Mouse (Mus musculus) testis, adult 2 months (tissue): Measurements from ENCODE around the gene Gm21060. TPM values are rescaled to one million over a fixed set of nuclear protein-coding genes. Genes with fewer than 3 reads are reported as not detected.
"Not testable (repeated sequence)": the region's sequence is repeated elsewhere in the genome, so short reads cannot be mapped to it uniquely, and the experiment has no call there.

Source experiments
- H3K27ac ChIP-seq: fragments of 200-500 bp; 2 replicates; pipeline ENCODE4 v1.5.1; 2012; ENCODE audit warnings: low read depth, low read length; ENCODE audit not compliant: control insufficient read depth, insufficient read depth
- H3K27me3 ChIP-seq: fragments of 200-500 bp; 2 replicates; pipeline ENCODE4 v1.6.1; 2012; ENCODE audit warnings: mild to moderate bottlenecking, low read length, moderate library complexity; ENCODE audit not compliant: control insufficient read depth, insufficient read depth
- H3K36me3 ChIP-seq: fragments of 200-500 bp; 2 replicates; pipeline ENCODE4 v1.6.1; 2012; ENCODE audit warnings: mild to moderate bottlenecking, low read length; ENCODE audit not compliant: control insufficient read depth, insufficient read depth
- H3K4me1 ChIP-seq: fragments of 200-500 bp; 2 replicates; pipeline ENCODE4 v1.6.1; 2012; ENCODE audit warnings: low read length; ENCODE audit not compliant: control insufficient read depth, insufficient read depth
- H3K4me3 ChIP-seq: fragments of 200-500 bp; 2 replicates; pipeline ENCODE4 v1.5.1; 2012; ENCODE audit warnings: low read depth, mild to moderate bottlenecking, low read length, moderate library complexity, mixed read lengths; ENCODE audit not compliant: control insufficient read depth
- CTCF ChIP-seq: fragments of 200-500 bp; IDR thresholded peaks from 2 replicates; pipeline ENCODE4 v1.5.1; 2012; ENCODE audit warnings: low read depth, mild to moderate bottlenecking, inconsistent platforms, low read length, moderate library complexity; ENCODE audit not compliant: control insufficient read depth, insufficient read depth, insufficient replicate concordance
- POLR2A ChIP-seq: fragments of 200-500 bp; IDR thresholded peaks from 2 replicates; pipeline ENCODE4 v1.6.1; 2012; ENCODE audit warnings: low read depth, mild to moderate bottlenecking, inconsistent platforms, low read length, moderate library complexity; ENCODE audit not compliant: control insufficient read depth
- polyA plus RNA-seq: library from polyadenylated mRNA; depleted of rRNA; stranded (reverse); fragments of >200 nt; gene quantifications from 2 replicates; pipeline ENCODE4 v1.2.3, GENCODE M21; 2012; rRNA removed

Gm21060 gene
- not detected in 2 replicates for polyA plus RNA-seq

DNA sequence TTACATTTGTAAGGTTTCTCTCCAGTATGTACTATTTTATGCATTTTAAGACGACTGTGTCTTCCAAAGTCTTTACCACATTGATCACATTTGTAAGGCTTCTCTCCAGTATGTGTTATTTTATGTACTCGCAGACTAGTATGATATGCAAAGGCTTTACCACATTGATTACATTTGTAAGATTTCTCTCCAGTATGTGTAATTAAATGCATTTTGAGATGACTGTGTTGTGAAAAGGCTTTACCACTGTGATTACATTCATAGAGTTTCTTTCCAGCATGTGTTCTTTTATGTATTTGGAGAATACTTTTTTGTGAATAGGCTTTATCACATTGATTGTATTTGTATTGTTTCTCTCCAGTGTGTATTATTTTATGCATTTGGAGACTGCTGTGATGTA is at the start of gene Gm21060:
Gm21060 (minus strand) TSS at position 101 of the 400 bp plus-strand sequence.
- no peaks in the 10 kb centered on the region for H3K36me3 ChIP-seq
- no peak within 1 kb of the TSS for H3K4me3 ChIP-seq
- H3K4me1 ChIP-seq = no peaks in the 10 kb centered on the region
- no peak for TF ChIP-seq CTCF
- TF ChIP-seq POLR2A = no peak
- H3K27ac ChIP-seq = no peak within 1 kb of the TSS
- H3K27me3 ChIP-seq = no peaks in the 10 kb centered on the region

DNA sequence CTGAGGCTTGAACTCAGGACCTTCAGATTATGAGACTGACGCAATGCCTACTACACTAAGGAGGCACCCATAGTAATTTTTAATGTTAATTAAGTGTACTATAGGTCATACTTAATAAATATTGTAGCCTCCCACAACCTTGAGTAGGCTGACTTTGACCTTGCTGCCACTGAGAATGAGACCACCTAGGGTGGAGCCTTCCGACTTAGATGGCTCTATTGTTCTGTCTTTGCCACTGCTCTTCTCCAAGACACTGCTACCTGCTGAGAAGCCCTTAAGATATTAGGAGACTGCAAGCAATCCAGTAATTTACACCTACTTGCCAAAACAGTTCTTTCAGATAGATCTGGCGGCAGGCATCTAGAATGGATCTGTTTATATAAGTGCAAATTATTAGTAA is 24.0 kb upstream of the Gm21060 start:
- H3K36me3 ChIP-seq, H3K4me3 ChIP-seq, H3K4me1 ChIP-seq, H3K27me3 ChIP-seq, H3K27ac ChIP-seq: not testable (repeated sequence)

DNA sequence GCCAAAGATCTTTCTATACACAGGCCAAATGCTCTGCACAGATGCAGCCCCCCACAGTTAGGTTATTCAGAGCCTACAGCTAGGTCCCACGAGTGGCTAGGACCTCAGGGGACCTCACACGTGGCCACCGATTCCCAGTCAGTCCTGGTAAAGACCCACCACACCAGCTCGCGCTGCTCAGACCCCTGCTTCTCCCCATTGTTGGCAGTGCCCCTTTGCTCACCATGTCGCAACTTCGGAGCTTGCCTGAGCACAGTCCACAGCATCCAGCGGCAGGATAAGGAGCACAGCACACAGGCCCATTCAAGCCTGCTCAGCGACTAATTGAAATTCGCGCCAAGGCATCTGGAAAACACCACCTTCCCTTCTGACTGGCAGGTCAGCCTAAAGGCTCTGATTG is 16.3 kb upstream of the Gm21060 start:
- not testable (repeated sequence) for H3K4me3 ChIP-seq, H3K4me1 ChIP-seq, H3K27me3 ChIP-seq, H3K27ac ChIP-seq, H3K36me3 ChIP-seq

DNA sequence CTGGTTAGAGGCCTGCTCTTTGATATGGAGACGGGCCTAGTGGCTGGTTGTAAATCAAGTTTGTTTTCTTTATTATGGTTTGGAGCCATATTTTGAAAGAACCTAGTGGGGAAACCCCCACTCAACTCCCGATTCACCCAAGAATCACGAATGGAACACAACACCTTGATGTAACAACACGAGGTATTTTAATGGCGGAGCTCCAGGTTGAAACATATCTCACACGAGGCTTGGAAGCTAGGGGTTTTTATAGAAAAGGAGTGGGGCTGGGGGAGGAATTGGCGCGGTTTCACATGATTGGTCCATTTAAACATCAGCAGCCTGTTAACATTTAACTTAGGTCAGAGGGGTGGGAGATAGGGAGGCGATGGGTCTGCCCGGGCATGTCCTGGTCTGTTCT is 15.5 kb upstream of the Gm21060 start:
- not testable (repeated sequence) for H3K36me3 ChIP-seq, H3K27me3 ChIP-seq, H3K4me3 ChIP-seq, H3K4me1 ChIP-seq, H3K27ac ChIP-seq

GRCm38 (mm10) chr19:61308083-61308482 is 11.2 kb upstream of the Gm21060 start:
- not testable (repeated sequence) for H3K36me3 ChIP-seq, H3K4me1 ChIP-seq, H3K27ac ChIP-seq, H3K27me3 ChIP-seq, H3K4me3 ChIP-seq

DNA sequence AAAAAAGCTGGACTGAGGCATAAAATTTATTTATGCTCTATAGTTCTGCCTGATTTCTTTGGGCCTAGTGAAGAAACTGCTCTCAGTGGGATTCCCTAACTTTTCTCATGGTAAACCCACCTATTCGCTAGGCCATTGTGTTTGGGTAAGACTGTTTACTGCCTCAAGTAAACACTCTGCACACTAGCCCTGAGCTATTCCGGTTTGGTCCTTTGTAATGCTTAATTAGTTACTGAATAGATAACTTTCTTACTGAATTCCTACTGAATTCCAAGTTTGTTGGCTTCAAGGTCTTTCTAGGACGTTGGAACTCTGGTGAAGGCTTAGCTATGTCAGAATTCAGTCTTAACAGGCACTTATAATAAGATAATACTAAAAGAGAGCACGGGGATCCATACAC is 11.8 kb downstream of the Gm21060 start:
- H3K4me3 ChIP-seq, H3K27me3 ChIP-seq, H3K27ac ChIP-seq, H3K4me1 ChIP-seq, H3K36me3 ChIP-seq: not testable (repeated sequence)

- H3K4me3 ChIP-seq = no peak overlapping the region
- H3K36me3 ChIP-seq = no peaks in the 10 kb centered on the region
- TF ChIP-seq CTCF = no peak
- TF ChIP-seq POLR2A = no peak
- H3K27me3 ChIP-seq = no peaks in the 10 kb centered on the region
- H3K27ac ChIP-seq = no peak overlapping the region
- peaks cover 2% of the 10 kb centered on the region; the same call in 1 of the 2 replicates for H3K4me1 ChIP-seq
These were observed 13.3 kb downstream of the Gm21060 start for GRCm38 (mm10) chr19:61283581-61283980.

- Histone ChIP-seq H3K36me3 (no peaks in the 10 kb centered on the region), H3K27ac (no peak overlapping the region), H3K27me3 (no peaks in the 10 kb centered on the region), H3K4me1 (peaks cover 2% of the 10 kb centered on the region; the same call in 1 of the 2 replicates), H3K4me3 (no peak overlapping the region)
- TF ChIP-seq CTCF (no peak), POLR2A (no peak)
These were observed 21.4 kb downstream of the Gm21060 start for GRCm38 (mm10) chr19:61275446-61275845.

DNA sequence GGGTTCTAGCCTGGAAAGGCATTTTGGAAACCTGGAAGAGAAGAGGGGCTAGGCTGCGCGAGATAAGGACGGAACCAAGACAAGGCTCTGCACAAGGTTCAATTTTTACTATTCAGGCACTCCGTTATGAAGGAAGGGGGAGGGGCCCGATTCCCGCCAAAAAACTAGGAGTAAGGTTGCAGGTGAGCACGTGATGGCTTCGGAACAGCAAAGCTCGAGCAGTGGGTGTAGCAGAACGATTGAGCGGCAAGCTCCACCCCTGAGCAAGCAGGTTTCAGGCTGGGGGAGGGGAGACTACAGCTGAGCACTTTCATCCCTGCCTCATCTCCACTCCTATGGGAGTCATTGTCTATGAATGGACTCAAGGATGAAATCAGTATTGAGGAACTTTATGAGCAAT is 27.7 kb downstream of the Gm21060 start:
- H3K27ac ChIP-seq, H3K27me3 ChIP-seq, H3K4me1 ChIP-seq, H3K36me3 ChIP-seq, H3K4me3 ChIP-seq: not testable (repeated sequence)
